Mouse (Mus musculus): ENCODE measurements at regions not wholly inside any gene's neighbourhood (a gene's known extent, or its start where the extent isn't known, plus 50 kb on each side); places are given as distances from the start of the nearest gene placed in this dataset.
A peak's percentile ranks its signal among the peaks of the same experiment; 100 is the strongest.

- DNase-seq (ENCODE audit: low spot score) = no peak
These were observed 439.6 kb upstream of the Atp2b1 start for GRCm38 (mm10) chr10:98474581-98474980.

GRCm38 (mm10) chr10:98485751-98486681, 428.2 kb upstream of the Atp2b1 start:
- DNase-seq (ENCODE audit: low spot score) = no peak

GRCm38 (mm10) chr10:98494354-98494753, 419.9 kb upstream of the Atp2b1 start:
- peak; percentile 30 for DNase-seq (ENCODE audit: low spot score)

- no peak for DNase-seq (ENCODE audit: low spot score)
These were observed 418.0 kb upstream of the Atp2b1 start for GRCm38 (mm10) chr10:98496254-98496653.

- no peak for DNase-seq (ENCODE audit: low spot score)
These were observed 413.9 kb upstream of the Atp2b1 start for GRCm38 (mm10) chr10:98500315-98500714.

- DNase-seq (ENCODE audit: low spot score) = no peak
These were observed 412.6 kb upstream of the Atp2b1 start for GRCm38 (mm10) chr10:98501566-98501965.

- DNase-seq (ENCODE audit: low spot score) = no peak
These were observed 409.7 kb upstream of the Atp2b1 start for GRCm38 (mm10) chr10:98504524-98504923.

GRCm38 (mm10) chr10:98508515-98509143, 405.6 kb upstream of the Atp2b1 start:
- no peak for DNase-seq (ENCODE audit: low spot score)

- DNase-seq (ENCODE audit: low spot score) = no peak
These were observed 399.4 kb upstream of the Atp2b1 start for GRCm38 (mm10) chr10:98514836-98515235.

GRCm38 (mm10) chr10:98517609-98518008, 396.6 kb upstream of the Atp2b1 start:
- no peak for DNase-seq (ENCODE audit: low spot score)

GRCm38 (mm10) chr10:98529565-98529964, 384.6 kb upstream of the Atp2b1 start:
- no peak for DNase-seq (ENCODE audit: low spot score)

GRCm38 (mm10) chr10:98531425-98531824, 382.8 kb upstream of the Atp2b1 start:
- no peak for DNase-seq (ENCODE audit: low spot score)

- DNase-seq (ENCODE audit: low spot score) = no peak
These were observed 375.5 kb upstream of the Atp2b1 start for GRCm38 (mm10) chr10:98538706-98539105.

GRCm38 (mm10) chr10:98541062-98541461, 373.1 kb upstream of the Atp2b1 start:
- DNase-seq (ENCODE audit: low spot score) = no peak

GRCm38 (mm10) chr10:98542072-98542471, 372.1 kb upstream of the Atp2b1 start:
- no peak for DNase-seq (ENCODE audit: low spot score)

- no peak for DNase-seq (ENCODE audit: low spot score)
These were observed 370.8 kb upstream of the Atp2b1 start for GRCm38 (mm10) chr10:98543253-98543997.

GRCm38 (mm10) chr10:98543998-98544349, 370.2 kb upstream of the Atp2b1 start:
- DNase-seq (ENCODE audit: low spot score) = no peak

- DNase-seq (ENCODE audit: low spot score) = no peak
These were observed 359.6 kb upstream of the Atp2b1 start for GRCm38 (mm10) chr10:98554575-98554974.

- no peak for DNase-seq (ENCODE audit: low spot score)
These were observed 356.6 kb upstream of the Atp2b1 start for GRCm38 (mm10) chr10:98557470-98558060.

GRCm38 (mm10) chr10:98558560-98558959, 355.6 kb upstream of the Atp2b1 start:
- no peak for DNase-seq (ENCODE audit: low spot score)

- no peak for DNase-seq (ENCODE audit: low spot score)
These were observed 351.8 kb upstream of the Atp2b1 start for GRCm38 (mm10) chr10:98562297-98562912.

All from ovary, adult 18-20 months (tissue).